Mouse (Mus musculus): ENCODE measurements around the gene Alg2. TPM values are rescaled to one million over a fixed set of nuclear protein-coding genes. Genes with fewer than 3 reads are reported as not detected.

Gene Alg2
- polyA plus RNA-seq, 1 experiment: 15.7 TPM

DNA sequence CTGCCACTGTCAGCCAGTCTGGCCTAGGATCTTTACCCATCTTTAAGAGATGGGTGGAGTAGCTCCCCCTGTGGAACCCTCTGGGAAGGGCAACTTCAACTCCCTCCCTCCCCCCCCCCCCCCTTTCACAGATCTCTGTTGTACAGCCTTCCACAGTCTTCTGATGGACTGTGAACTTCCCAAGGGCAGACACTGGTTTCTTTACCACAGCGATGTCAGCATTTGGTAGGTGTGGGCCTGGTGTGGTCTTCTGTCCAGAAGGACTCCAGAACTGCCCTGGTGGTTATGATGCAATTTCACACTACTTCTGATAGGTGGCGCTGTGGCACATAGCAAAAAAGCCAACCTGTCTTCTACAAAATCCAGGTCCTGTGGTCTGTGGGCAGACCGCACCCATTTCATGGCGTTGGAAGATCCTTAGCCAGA is 28.4 kb upstream of the Alg2 start:
- Histone ChIP-seq H3K27ac (ENCODE audit: insufficient read depth, low read length) (no peak overlapping the region), H3K27me3 (ENCODE audit: control insufficient read depth, insufficient read depth, low read length) (no peaks in the 10 kb centered on the region; the same call in 1 of the 2 replicates), H3K36me3 (ENCODE audit: control insufficient read depth, insufficient read depth, low read length) (no peaks in the 10 kb centered on the region), H3K4me3 (ENCODE audit: extremely low read depth, insufficient read depth, insufficient read length) (no peak overlapping the region), H3K4me1 (ENCODE audit: control insufficient read depth, insufficient read depth, insufficient read length) (no peaks in the 10 kb centered on the region)
- TF ChIP-seq CTCF (IDR thresholded peaks at IDR 0.05; ENCODE audit: extremely low read depth, insufficient read depth, insufficient read length, insufficient replicate concordance) (peak; percentile 50; the same call in 1 of the 2 replicates), POLR2A (IDR thresholded peaks at IDR 0.05; ENCODE audit: low read depth, low read length) (no peak)
- DNase-seq (ENCODE audit: low read depth in 1 of 2, low spot score in 2 of 2): peak; percentile 14 to 15
- 19% methylated on average over 4 of the region's 4 CpGs for WGBS

DNA sequence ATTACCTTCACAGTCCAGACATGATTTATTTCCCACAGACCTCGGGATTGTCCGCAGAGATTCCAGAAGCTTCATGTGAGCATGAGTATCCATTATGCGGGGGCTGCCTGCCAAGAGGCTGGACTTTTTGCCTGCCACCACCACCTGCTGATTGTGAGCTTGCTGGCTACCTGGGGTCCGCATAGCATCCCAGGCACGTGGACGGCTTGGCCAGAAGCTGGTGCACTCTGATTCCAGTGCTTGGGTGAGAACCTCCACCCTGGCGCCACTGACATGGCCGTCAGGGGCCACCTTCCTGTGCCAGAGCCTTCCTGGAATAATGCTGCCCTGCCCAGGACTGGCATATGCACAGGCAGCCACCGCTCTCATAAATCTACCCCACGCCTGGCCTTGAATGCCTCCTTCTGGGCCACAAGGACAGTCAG is 25.0 kb upstream of the Alg2 start:
- H3K36me3 ChIP-seq (ENCODE audit: control insufficient read depth, insufficient read depth, low read length): no peaks in the 10 kb centered on the region
- TF ChIP-seq POLR2A (IDR thresholded peaks at IDR 0.05; ENCODE audit: low read depth, low read length): no peak
- TF ChIP-seq CTCF (IDR thresholded peaks at IDR 0.05; ENCODE audit: extremely low read depth, insufficient read depth, insufficient read length, insufficient replicate concordance): no peak
- H3K4me3 ChIP-seq (ENCODE audit: extremely low read depth, insufficient read depth, insufficient read length): no peak overlapping the region
- no peak overlapping the region for H3K27ac ChIP-seq (ENCODE audit: insufficient read depth, low read length)
- WGBS: 86% methylated on average over 10 of the region's 10 CpGs
- no peak for DNase-seq (ENCODE audit: low read depth in 1 of 2, low spot score in 2 of 2)
- H3K4me1 ChIP-seq (ENCODE audit: control insufficient read depth, insufficient read depth, insufficient read length): no peaks in the 10 kb centered on the region
- H3K27me3 ChIP-seq (ENCODE audit: control insufficient read depth, insufficient read depth, low read length): no peaks in the 10 kb centered on the region

DNA sequence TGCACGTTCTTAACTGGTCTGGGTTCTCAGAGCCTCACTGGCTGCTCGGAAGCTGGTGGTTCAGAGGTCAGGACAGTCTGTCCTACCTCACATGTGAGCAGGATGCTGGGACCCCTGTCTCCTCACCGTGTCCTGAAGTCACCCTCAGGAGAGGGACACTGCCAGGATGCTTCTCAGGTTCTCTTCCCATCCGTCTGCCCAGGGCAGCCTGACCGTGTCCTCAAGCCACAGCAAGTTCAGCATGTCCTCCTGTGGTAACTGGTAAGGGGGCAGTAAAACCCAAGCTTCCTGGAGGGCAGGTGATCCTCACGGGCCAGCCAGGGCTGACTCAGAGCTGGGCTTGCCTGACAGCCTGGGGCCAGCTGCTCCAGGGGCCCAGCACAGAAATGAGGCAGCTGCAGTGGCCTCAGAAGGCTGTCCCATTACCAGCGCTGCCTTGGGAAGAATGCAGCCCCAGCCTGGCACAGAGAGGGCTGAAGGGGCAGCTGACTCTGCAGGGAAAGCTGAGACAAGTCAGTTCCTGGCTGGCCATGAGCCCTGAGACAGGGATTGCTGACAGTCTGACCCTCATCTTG is 23.8 kb upstream of the Alg2 start:
- Histone ChIP-seq H3K27ac (ENCODE audit: insufficient read depth, low read length) (no peak overlapping the region), H3K27me3 (ENCODE audit: control insufficient read depth, insufficient read depth, low read length) (no peaks in the 10 kb centered on the region), H3K4me1 (ENCODE audit: control insufficient read depth, insufficient read depth, insufficient read length) (no peaks in the 10 kb centered on the region), H3K36me3 (ENCODE audit: control insufficient read depth, insufficient read depth, low read length) (no peaks in the 10 kb centered on the region), H3K4me3 (ENCODE audit: extremely low read depth, insufficient read depth, insufficient read length) (no peak overlapping the region)
- WGBS: 62% methylated on average over 7 of the region's 7 CpGs
- TF ChIP-seq POLR2A (IDR thresholded peaks at IDR 0.05; ENCODE audit: low read depth, low read length) (no peak), CTCF (IDR thresholded peaks at IDR 0.05; ENCODE audit: extremely low read depth, insufficient read depth, insufficient read length, insufficient replicate concordance) (no peak)
- no peak for DNase-seq (ENCODE audit: low read depth in 1 of 2, low spot score in 2 of 2)

DNA sequence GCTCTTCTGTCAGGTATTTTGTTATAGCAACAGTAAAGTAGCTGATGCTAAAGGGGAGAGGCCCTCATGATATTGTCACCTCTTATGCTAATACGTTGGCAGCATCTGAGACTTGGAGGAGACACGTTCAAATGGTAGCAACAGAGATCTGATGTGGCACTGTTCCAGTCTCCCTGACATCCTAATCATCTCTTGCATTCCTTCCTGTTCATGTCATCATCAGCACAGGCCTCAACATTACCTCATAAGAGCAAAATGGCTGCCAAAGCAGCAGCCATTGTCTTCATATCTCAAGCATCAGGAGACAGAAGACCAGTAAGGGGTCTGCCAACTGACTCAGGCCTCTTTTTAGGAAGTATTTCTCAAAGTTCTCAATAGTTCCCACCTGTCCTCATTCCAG is 20.6 kb upstream of the Alg2 start:
- no peak overlapping the region for H3K27ac ChIP-seq (ENCODE audit: insufficient read depth, low read length)
- no peak for DNase-seq (ENCODE audit: low read depth in 1 of 2, low spot score in 2 of 2)
- 73% methylated on average over 2 of the region's 2 CpGs for WGBS
- no peaks in the 10 kb centered on the region for H3K36me3 ChIP-seq (ENCODE audit: control insufficient read depth, insufficient read depth, low read length)
- H3K4me3 ChIP-seq (ENCODE audit: extremely low read depth, insufficient read depth, insufficient read length): no peak overlapping the region
- TF ChIP-seq POLR2A (IDR thresholded peaks at IDR 0.05; ENCODE audit: low read depth, low read length) (no peak), CTCF (IDR thresholded peaks at IDR 0.05; ENCODE audit: extremely low read depth, insufficient read depth, insufficient read length, insufficient replicate concordance) (no peak)
- H3K4me1 ChIP-seq (ENCODE audit: control insufficient read depth, insufficient read depth, insufficient read length): no peaks in the 10 kb centered on the region
- no peaks in the 10 kb centered on the region for H3K27me3 ChIP-seq (ENCODE audit: control insufficient read depth, insufficient read depth, low read length)

DNA sequence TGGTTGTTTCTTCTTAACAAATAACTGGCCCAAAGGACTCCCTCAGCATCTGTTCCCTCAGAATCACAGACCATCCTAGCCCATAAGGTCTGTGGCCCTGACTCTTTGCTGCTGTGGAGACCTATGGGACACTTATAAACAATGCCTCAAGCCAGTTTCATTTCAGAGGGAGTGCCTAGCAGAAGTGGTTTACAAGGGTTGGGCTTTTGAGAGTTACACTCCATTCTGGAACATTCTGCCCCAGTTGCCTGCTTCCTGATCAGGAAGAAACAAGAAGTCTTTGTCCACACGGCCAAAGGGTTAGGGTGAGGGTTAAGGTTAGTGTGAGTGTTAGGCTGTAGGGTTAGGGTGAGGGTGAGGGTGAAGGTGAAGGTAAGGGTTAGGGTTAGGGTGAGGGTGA is 20.0 kb upstream of the Alg2 start:
- WGBS: 58% methylated on average over 1 of the region's 1 CpGs
- no peaks in the 10 kb centered on the region for H3K36me3 ChIP-seq (ENCODE audit: control insufficient read depth, insufficient read depth, low read length)
- no peak overlapping the region for H3K27ac ChIP-seq (ENCODE audit: insufficient read depth, low read length)
- TF ChIP-seq POLR2A (IDR thresholded peaks at IDR 0.05; ENCODE audit: low read depth, low read length) (no peak), CTCF (IDR thresholded peaks at IDR 0.05; ENCODE audit: extremely low read depth, insufficient read depth, insufficient read length, insufficient replicate concordance) (no peak)
- H3K4me3 ChIP-seq (ENCODE audit: extremely low read depth, insufficient read depth, insufficient read length): no peak overlapping the region
- no peaks in the 10 kb centered on the region for H3K27me3 ChIP-seq (ENCODE audit: control insufficient read depth, insufficient read depth, low read length)
- H3K4me1 ChIP-seq (ENCODE audit: control insufficient read depth, insufficient read depth, insufficient read length): no peaks in the 10 kb centered on the region
- no peak for DNase-seq (ENCODE audit: low read depth in 1 of 2, low spot score in 2 of 2)

DNA sequence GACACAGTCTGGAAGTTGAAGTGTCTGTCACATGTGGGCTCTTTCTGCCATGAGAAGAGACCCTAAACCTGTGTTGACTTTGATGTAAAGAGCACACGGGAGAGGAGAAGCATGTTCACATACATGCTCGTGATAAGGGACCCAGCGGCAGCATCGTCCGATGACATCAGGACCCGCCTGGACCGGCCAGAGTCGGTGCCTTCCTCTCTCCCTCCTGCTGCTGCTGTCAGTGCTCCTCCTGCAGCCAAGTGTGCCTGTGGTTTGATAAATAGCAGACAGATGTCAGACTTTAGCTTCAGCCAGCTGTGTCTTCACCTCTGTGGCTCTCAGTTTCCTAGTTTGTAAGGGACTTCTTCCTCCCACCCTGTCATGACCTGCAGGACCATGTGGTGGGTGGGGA is 19.3 kb upstream of the Alg2 start:
- 73% methylated on average over 8 of the region's 8 CpGs for WGBS
- no peak overlapping the region for H3K27ac ChIP-seq (ENCODE audit: insufficient read depth, low read length)
- no peak for DNase-seq (ENCODE audit: low read depth in 1 of 2, low spot score in 2 of 2)
- no peaks in the 10 kb centered on the region for H3K27me3 ChIP-seq (ENCODE audit: control insufficient read depth, insufficient read depth, low read length)
- TF ChIP-seq POLR2A (IDR thresholded peaks at IDR 0.05; ENCODE audit: low read depth, low read length): no peak
- no peak overlapping the region for H3K4me3 ChIP-seq (ENCODE audit: extremely low read depth, insufficient read depth, insufficient read length)
- no peaks in the 10 kb centered on the region for H3K36me3 ChIP-seq (ENCODE audit: control insufficient read depth, insufficient read depth, low read length)
- H3K4me1 ChIP-seq (ENCODE audit: control insufficient read depth, insufficient read depth, insufficient read length): no peaks in the 10 kb centered on the region

DNA sequence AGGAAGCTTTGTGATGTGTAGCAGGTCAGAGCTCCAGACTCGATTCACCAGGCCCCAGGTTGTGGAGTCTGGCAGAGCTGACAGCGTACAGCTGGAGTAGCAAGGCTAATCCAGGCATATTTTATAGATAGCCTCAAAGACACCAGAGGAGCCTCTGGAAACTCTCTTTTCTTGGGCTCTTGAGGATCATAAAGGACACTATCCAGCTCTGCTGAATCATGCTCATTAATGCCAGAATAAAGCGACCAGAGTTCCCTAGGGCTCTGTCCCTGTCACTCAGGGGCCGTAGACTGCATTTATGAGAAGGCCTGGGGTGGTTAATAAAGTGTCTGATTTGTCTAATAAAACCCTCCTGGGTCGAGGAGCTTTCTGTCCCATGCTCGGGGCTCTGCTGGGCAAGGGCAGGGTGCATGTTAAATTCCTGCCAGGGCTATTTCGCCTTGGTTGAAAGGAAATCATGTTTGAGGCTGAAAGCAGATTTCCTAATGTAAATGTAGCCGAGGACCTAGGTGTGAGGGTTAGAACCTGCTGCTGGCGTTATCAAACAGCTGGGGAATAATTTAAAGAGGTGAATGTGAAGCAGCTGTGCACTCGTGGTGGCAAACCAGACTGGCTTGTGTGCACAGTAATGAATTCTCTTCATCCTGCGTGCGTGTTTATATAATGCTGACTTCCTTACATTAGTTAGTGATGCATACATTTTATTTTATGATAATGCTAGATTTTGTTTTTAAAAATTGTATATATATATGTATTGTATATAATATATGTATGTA is 18.4 kb upstream of the Alg2 start:
- Histone ChIP-seq H3K27me3 (ENCODE audit: control insufficient read depth, insufficient read depth, low read length) (no peaks in the 10 kb centered on the region), H3K27ac (ENCODE audit: insufficient read depth, low read length) (no peak overlapping the region), H3K36me3 (ENCODE audit: control insufficient read depth, insufficient read depth, low read length) (no peaks in the 10 kb centered on the region), H3K4me1 (ENCODE audit: control insufficient read depth, insufficient read depth, insufficient read length) (no peaks in the 10 kb centered on the region), H3K4me3 (ENCODE audit: extremely low read depth, insufficient read depth, insufficient read length) (no peak overlapping the region)
- WGBS: 82% methylated on average over 12 of the region's 12 CpGs
- no peak for DNase-seq (ENCODE audit: low read depth in 1 of 2, low spot score in 2 of 2)
- TF ChIP-seq POLR2A (IDR thresholded peaks at IDR 0.05; ENCODE audit: low read depth, low read length) (no peak), CTCF (IDR thresholded peaks at IDR 0.05; ENCODE audit: extremely low read depth, insufficient read depth, insufficient read length, insufficient replicate concordance) (no peak)
